Mouse (Mus musculus) CD4-positive, CD25-positive, alpha-beta regulatory T cell, adult 4 months (primary cell): ENCODE measurements around the gene Ercc4. TPM values are rescaled to one million over a fixed set of nuclear protein-coding genes. Genes with fewer than 3 reads are reported as not detected.

ENCODE experiments used
- ATAC-seq: one replicate; pipeline ENCODE4 v1.8.0; 2017
- polyA plus RNA-seq, 2 experiments: library from polyadenylated mRNA; unstranded; fragments of 100-300 nt; shearing (Covaris generic); gene quantifications; one replicate each; pipeline ENCODE4 v1.2.1; 2017

Gene Ercc4
- polyA plus RNA-seq, 2 experiments from 2014 or later = 15.7 to 32.0 TPM

DNA sequence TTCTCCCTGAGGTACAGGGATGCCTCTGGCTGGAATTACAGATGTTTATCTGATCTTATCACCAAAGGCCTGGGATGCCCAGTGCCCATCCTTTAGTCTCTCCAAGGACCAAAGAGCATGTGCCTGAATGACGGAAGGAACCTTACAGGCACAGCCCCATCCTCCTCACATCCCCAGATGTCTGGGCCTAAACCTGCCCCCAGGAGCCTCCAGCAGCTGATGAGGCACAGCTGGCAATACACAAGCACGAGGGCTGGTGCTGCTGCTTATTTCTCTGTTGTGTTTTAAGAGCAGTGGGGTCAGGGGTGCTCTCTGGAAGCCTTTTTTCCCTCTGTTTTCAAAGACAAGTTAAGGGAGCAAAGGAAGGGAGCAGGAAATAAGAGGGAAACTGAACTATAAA is 89.7 kb downstream of the Ercc4 start:
- ATAC-seq = no peak

Other genes with a start within 250 kb of the Ercc4 start
- gene Mrtfb, start 146.8 kb downstream of the Ercc4 start, polyA plus RNA-seq = 10 to 100 TPM; 13.7 to 15.7 TPM